Mouse (Mus musculus): ENCODE results near the gene Trrap.
"Not testable (repeated sequence)": the region's sequence is repeated elsewhere in the genome, so short reads cannot be mapped to it uniquely, and the experiment has no call there.

Gene Trrap

GRCm38 (mm10) chr5:144767106-144767798, at the start of gene Trrap:
Trrap (plus strand) TSS chr5:144767732.
- not testable (repeated sequence) for DNase-seq (ENCODE audit: extremely low read depth, insufficient read length, low spot score)

- no peak for DNase-seq (ENCODE audit: extremely low read depth, insufficient read length, low spot score)
Measured at GRCm38 (mm10) chr5:144719781-144720180, 47.8 kb upstream of the Trrap start.

- no peak for DNase-seq (ENCODE audit: extremely low read depth, insufficient read length, low spot score)
Measured at GRCm38 (mm10) chr5:144720281-144720680, 47.3 kb upstream of the Trrap start.

- DNase-seq (ENCODE audit: extremely low read depth, insufficient read length, low spot score), result no peak
Measured at GRCm38 (mm10) chr5:144724926-144725325, 42.6 kb upstream of the Trrap start.

- no peak for DNase-seq (ENCODE audit: extremely low read depth, insufficient read length, low spot score)
Measured at GRCm38 (mm10) chr5:144725554-144725953, 42.0 kb upstream of the Trrap start.

- no peak for DNase-seq (ENCODE audit: extremely low read depth, insufficient read length, low spot score)
Measured at GRCm38 (mm10) chr5:144727119-144727518, 40.4 kb upstream of the Trrap start.

DNA sequence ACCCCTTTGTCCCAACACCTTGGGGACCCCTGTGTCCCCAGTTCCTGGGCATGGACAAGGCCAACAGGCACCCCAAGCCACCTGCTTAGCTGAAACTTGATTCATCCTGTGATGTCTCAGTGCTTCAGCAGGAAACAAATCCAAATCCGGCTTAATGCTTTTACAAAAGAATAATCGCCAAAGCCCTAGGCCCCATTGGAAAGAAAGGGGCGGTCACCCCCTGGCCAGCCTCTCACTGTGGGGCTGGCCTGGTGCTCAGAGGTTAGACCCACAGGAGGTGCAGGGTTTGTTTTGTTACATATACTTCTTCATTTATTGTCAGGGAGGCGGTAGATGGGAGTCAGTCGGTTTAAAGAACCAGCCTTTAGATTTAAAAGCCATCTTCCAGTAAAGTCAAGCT, 39.3 kb upstream of the Trrap start:
- no peak for DNase-seq (ENCODE audit: extremely low read depth, insufficient read length, low spot score)

DNA sequence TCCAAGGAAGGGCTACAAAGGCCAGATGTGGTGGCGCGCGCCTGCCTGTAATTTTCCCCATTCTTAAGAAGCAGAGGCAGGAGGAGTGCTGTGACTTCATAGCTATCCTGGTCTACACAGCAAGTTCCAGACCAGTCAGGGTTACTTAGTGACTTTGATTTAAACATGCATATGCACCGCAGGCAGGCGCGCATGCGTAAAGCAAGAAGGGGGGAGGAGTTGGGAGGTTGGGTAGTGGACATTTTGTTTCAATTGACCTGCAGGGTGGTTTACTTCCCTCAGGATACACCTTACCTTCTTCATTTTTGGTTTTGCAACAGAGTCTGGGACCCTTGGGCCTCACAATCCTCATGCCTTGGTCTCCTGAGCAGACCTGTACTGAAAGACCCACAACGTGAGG, 38.3 kb upstream of the Trrap start:
- DNase-seq (ENCODE audit: extremely low read depth, insufficient read length, low spot score), result no peak

GRCm38 (mm10) chr5:144733953-144734352, 33.6 kb upstream of the Trrap start:
- DNase-seq (ENCODE audit: extremely low read depth, insufficient read length, low spot score), result no peak

DNA sequence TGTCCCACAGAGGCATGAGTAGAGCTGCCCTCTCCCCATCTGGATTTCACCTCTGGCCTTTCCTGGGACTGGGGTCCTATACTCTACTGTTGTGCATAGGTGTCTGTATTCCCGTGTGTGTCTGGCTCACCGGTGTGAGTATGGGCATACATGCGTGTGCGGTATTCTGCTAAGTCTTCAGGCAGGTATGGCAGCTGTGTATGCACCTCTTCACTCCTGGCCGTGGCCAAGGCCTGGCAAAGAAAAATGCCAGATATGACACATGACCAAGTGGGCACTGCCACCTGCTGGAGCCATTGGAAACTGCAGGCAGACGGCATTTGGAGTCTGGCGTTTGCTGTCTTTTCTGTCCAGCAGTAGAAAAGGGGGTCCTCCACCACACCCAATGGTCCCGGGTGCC, 32.6 kb upstream of the Trrap start:
- DNase-seq (ENCODE audit: extremely low read depth, insufficient read length, low spot score), result no peak

DNA sequence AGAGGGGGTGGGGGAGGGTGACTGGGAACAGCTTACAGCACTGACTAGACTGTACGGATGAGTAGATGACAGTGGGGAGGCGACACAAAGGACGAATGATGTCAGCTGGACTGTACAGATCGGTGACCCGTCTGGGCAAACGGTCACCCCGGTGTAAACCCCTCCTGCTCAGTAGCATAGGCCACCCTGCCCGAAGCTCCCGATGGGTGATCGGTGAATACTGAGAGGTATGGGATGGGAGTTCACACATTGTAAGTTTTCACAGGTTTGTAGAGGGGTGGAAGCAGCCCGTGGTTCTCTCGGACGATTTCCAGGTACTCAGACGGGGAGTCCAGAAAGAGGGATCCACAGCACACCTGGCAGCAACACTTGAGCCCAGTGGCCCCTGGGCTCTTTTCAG, 30.4 kb upstream of the Trrap start:
- no peak for DNase-seq (ENCODE audit: extremely low read depth, insufficient read length, low spot score)

DNA sequence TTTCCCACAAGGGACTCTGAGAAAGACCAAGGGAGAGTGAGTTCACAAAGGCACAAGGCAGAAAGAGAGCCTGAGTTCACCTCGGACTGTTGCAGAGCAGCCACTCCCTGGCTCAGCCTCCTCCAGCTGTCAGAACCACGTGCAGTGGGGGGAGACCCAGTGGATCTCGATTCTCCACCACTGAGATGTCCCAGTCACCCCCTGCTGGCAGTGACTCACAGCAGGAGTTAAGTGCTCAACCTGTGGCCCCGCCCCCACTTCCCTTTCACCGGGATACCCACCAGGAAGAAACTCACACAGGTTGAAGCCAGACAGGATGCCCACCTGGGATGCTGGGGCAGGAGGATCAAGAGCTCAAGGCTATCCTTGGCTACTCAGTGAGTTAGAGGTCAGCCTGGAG, 15.1 kb upstream of the Trrap start:
- DNase-seq (ENCODE audit: extremely low read depth, insufficient read length, low spot score), result no peak

DNA sequence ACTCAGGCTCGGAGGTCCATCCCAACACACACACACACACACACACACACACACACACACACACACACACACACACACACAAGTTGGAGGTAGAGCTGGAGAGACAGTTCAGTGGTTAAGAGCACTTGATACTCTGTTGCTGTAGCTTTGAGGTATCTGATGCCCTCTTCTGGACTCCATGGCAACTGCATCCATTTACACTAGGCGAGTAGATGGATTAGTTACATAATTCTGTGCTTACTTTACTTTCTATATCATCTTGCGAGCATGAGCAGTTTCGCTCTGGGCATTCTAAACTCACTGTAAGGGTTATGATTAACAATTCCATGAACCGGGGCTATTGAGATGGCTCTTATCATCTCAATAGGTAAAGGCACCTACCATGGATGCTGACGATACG, 14.5 kb upstream of the Trrap start:
- DNase-seq (ENCODE audit: extremely low read depth, insufficient read length, low spot score), result peak; percentile 30

- no peak for DNase-seq (ENCODE audit: extremely low read depth, insufficient read length, low spot score)
Measured at GRCm38 (mm10) chr5:144755191-144755590, 12.3 kb upstream of the Trrap start.

DNA sequence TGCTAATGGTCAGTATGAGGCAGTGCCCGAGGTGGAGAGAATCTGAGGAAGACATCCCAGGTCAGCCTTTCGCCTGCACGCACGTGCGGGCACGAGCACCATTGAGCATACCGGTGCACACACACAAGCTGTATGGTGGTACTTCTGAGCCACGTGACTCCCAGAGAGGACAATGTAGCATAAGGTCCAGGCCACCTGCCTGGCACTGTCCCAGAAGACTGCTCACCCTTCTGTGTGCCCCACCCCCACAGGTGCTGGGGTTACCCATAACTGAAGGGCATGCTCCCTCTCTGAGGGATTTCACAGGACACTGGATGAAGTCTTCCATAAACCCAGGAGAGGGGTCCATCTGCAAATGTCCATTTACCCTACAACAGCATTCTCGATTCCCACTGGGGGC, 10.1 kb upstream of the Trrap start:
- no peak for DNase-seq (ENCODE audit: extremely low read depth, insufficient read length, low spot score)

DNA sequence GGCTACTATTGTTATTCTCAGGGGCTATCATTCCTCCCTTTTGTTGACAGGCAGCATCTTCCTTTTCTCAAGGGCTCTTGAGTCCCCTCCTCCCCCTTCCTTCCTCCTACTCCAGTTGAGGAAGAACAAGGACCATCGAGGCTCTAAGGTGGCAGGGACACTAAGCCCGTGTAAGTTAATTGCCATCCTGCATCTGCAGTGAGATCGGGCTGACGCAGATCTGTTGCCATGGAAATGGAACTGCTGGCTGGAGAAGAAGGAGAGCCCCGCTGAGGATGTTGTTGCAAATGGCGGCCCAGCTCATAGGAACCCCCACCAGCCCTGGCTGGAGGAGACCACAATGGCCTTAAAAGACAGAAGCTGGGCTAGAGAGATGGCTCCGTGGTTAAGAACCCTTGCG, 9.1 kb upstream of the Trrap start:
- DNase-seq (ENCODE audit: extremely low read depth, insufficient read length, low spot score), result no peak

DNA sequence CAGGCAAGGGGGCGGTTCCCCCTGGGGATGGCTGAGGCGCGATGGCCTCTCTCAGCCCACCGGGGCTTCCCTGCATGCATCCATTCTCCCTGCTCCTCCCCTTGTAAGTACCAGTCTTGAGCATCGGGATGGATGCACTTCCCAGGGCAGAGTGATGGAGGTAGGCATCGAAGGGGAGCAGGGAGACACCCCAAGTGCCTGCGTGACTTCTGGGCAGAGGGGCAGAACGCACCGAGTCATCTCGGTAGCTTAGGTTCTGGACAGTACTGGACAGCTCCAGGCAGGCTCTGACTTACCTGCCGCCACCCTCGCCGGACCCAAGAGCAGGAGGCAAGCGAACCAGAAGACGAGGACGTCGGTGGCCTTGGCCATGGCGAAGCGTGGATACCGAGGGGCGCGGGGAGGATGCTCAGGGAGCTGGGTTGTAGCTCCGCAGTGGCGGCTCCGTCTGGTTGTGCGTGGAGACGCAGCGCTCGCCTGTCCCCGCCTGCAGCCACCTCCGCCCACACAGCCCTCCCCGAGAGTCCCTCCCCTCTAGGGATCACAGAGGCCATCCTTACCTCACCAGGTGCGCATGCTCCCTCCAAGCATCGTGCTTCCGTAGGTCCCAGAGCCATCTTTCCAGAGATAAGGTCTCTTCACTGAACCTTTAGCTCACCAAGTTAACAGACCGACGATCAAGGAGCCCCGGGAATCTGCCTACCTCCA, 6.2 kb upstream of the Trrap start, which contains the start of gene Tmem130:
Gene Tmem130, minus strand, starts transcription at position 658 of the 708 bp plus-strand sequence.
- DNase-seq (ENCODE audit: extremely low read depth, insufficient read length, low spot score), result no peak

GRCm38 (mm10) chr5:144766026-144766425, 1.5 kb upstream of the Trrap start:
- no peak for DNase-seq (ENCODE audit: extremely low read depth, insufficient read length, low spot score)

DNA sequence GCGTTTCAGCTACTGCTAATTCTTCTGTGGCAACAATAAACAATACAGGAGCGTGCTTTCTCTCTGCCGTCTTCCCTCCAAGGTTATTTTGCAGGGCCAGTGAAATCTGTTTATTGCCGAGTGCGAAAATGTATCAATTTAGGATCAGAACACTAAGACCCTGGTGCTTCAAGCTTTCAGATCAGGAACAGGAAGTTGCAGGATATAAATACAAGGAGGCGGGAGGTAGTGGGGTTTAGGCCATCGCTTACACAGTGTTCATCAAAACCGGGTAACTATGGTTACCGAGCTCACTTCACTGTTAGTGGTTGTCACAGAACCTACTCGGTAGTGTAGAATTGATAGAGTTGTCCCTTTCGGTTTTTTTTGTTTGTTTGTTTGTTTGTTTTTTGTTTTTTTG, 886 bp upstream of the Trrap start:
- DNase-seq (ENCODE audit: extremely low read depth, insufficient read length, low spot score), result no peak

DNA sequence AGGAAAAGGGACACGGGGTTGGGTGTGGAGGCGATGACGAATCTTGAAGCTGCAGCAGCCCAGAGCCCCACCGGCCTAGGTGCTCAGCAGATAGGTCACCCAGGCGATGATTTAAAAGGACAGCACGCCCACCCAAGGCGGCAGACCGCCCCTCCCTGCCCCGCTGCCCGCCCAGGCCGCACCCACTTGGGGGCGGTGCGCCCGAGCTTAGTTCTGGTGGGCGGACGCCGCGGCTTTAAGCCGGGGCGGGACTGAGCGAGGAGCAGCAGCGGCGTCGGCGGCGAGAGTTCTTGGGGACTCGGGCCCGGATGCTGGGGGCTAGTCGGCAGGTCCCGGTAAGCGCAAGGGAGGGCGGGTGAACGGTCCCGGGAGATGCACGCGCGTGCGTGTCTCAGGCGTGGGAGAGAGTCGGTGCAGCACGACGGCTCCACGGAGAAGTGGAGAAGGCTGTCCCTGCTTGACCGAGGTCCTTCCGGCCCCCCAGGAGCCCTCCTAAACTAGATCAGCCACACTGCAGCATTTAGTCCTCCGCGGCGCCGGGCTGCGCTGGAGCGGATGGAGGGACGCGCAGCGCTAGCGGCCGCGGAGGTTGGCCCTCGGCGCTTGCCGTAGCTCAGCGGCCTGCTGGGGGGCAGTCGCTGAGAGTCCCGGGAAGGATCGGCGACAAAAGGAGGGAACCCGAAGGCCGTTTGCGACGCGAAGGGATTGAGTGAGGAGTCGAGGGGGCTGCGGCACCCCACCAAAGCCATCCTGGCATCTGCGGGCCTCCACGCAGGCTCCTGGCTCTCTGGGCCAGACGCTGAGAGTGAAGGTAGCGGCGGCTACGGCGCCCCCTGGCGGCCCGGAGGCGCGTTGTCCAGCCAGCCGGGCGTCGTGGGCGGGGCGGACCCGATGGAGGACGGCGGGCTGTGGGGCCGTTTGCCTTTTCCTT, 644 bp downstream of the Trrap start:
- peak; percentile 94 for DNase-seq (ENCODE audit: extremely low read depth, insufficient read length, low spot score)

DNA sequence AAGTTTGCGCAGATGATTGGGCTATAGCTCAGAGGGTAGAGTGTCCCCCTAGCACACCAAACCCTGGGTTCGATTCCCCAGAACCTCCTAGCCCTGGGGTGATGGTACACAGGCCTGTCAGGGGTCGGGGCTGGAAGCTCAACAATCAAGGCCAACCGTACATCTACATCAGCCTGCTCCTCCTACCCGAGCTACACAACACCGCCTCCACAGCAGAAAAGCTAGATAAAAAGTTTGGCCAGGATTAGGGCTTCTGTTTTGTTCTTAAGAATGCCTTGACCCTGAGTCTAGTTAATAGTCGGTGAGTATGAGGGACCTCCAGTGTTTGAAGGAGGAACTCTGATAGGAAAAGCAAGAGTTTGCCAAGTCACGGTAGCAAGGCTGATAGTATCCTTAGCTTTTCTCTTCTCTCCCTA, 1.5 kb downstream of the Trrap start:
- DNase-seq (ENCODE audit: extremely low read depth, insufficient read length, low spot score), result no peak
